Mouse (Mus musculus) neural tube, embryonic 14.5 days (tissue): ENCODE results near the gene Mterf4. TPM values are rescaled to one million over a fixed set of nuclear protein-coding genes. Genes with fewer than 3 reads are reported as not detected.

Experiments
- microRNA-seq: library from miRNA; unstranded; fragments of <30 nt; microRNA quantifications from one replicate; pipeline ENCODE4, GENCODE M21; 2016
- polyA plus RNA-seq: library from polyadenylated mRNA; unstranded; fragments of >200 nt; fragmentation: Nextera tagmentation; extraction: Ambion mirVana; gene quantifications from 2 replicates; pipeline ENCODE4 v1.2.1, GENCODE M21; 2014

Gene Mterf4
- polyA plus RNA-seq, 1 experiment from 2014 or later = 31.2 TPM

Small RNA genes lying within 50 kb of the gene (microRNA-seq; reads per million reads assigned to microRNA genes)
- gene Mir6345 (not detected), gene Mir6901 (not detected), gene Mir6902 (not detected)

Other genes with a start within 250 kb of the Mterf4 start
- gene Kif1a, start 204.0 kb downstream of the Mterf4 start, polyA plus RNA-seq = 377 and 438 TPM in 2 replicates
- not detected in 2 replicates for gene Agxt, start 170.7 kb downstream of the Mterf4 start, polyA plus RNA-seq
- gene 2310007B03Rik, start 145.0 kb downstream of the Mterf4 start, polyA plus RNA-seq = not detected in 2 replicates
- 0.08 and 0.14 TPM in 2 replicates for gene Crocc2, start 137.2 kb downstream of the Mterf4 start, polyA plus RNA-seq
- gene Sned1, start 70.1 kb downstream of the Mterf4 start, polyA plus RNA-seq = 2.8 and 9.6 TPM in 2 replicates
- gene Ppp1r7, start 36.9 kb upstream of the Mterf4 start, polyA plus RNA-seq = 57.9 and 67.7 TPM in 2 replicates
- 4.6 and 5.7 TPM in 2 replicates for gene Pask, start 37.6 kb upstream of the Mterf4 start, polyA plus RNA-seq
- 1.1 and 1.2 TPM in 2 replicates for gene Ano7, start 68.0 kb upstream of the Mterf4 start, polyA plus RNA-seq
- gene Hdlbp, start 172.9 kb upstream of the Mterf4 start, polyA plus RNA-seq = 61.6 and 77.7 TPM in 2 replicates
- gene Farp2, start 206.2 kb upstream of the Mterf4 start, polyA plus RNA-seq = 5.5 and 5.7 TPM in 2 replicates